Mouse (Mus musculus): ENCODE measurements around the gene Podxl.

DNA sequence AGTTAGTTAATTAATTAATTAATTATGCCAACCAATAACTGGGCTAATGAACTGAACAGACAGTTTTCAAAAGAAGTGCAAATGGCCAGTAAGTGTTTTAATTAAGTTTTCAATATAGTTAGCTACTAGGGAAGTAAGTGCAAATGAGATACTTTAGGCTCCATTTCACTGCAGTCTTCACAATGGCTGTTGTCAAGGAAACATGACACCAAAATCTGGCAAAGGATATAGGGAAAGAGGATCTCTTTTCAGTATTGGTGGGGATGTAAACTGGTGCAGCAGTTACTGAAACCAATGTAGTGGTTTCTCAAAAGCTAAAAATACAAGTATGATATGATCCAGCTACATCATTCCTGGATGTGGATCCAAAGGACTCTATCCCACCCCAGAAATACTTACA is 63.1 kb downstream of the Podxl start:
- TF ChIP-seq CTCF (IDR thresholded peaks at IDR 0.05; ENCODE audit: low read depth, low read length) (no peak), POLR2A (IDR thresholded peaks at IDR 0.05; ENCODE audit: extremely low read depth, insufficient read depth, low read length) (no peak)
